Mouse (Mus musculus) thymus, postnatal 25 days (tissue): Measurements from ENCODE around the gene Mef2c.

Experiments used
- DNase-seq: peaks from one replicate; pipeline ENCODE4 v3.0.0; 2022

Gene Mef2c

DNA sequence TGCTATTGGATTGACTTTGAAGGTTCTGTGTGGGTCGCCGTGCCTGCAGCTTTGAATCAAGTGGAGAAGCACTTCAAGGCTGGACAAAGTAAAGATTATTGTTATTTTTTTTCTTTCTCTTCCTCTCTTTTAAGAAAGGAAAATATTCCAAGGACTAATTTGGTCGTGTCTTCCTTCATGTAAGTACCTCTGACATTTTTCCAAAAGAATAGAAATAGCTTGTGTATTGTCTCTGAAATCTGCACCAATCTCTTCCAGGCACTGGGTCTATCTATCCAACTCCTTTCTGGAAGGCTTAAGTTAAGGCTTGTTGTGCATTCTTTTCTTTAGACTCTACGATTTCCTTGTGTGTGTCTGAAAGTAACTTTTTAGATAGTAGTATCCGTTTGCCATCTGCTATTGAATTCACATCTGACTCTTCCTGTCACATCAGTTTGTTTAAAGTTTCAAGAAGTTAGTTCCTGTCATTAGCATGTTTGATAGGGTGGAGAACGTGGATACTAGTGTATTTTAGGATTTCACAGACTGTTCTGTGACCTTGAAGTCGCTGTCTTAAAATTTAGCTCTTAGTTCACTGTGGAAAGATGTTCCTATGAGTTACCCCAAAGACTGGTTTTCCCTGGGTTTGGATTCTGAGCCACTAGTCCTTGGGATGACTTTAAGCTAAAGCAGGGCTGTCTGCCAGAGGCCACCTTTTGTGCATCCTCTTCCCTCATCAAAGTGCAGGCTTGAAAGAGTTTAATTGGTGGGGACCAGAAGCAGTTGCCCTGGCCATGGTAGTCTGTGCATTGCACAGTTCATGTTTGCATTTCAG, 21.3 kb downstream of the Mef2c start:
- no peak for DNase-seq

DNA sequence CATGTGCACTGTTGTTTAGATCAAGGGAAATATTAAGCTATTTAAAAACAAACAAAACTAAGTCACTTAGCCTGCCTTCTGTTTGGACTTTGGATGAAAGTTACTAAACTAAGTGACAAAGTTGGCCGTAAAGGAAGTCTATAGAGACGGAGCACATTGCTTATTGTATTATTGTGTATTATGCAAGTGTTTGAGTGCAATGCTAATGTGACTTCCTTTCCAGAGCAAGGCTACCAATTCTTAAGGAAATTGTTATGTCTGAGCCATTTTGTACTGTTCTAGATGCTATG, 21.8 kb downstream of the Mef2c start:
- no peak for DNase-seq

DNA sequence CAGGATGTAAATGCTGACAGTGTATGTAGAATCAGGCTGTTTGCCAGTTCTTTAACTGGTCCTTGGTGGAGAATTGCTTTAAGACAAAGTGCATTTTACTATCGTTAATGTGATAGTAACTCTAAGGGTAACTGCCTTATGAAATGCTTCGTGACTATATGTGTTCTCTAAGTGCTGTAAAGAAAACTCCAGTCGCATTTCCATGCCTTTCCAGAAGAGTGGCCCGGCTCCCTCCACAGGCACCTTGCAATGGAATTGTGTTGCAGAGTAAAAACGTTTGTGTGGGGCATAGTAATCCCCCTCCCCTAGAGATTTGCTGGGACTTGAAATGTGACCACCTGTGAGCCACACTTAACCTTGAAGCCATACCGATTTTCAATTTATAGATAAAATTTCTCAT, 22.2 kb downstream of the Mef2c start:
- no peak for DNase-seq

DNA sequence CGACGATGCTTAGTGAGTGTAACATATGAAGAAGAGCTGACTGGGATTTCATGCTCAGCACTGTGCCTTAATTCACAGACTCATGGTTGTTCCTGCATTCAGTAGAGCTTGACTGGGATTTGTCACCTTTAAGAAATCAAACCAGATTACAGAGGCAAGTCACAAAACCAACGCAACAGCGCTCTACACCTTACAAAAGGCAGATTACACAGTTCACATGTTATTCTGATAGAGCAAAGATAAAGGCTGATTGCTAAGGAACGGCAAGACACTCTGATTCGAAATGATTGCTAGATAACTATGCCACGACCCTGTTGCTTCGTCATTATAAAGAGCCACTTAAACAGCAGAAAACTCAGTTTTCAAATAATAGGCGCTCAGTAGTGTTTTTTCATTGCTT, 24.1 kb downstream of the Mef2c start:
- DNase-seq, result no peak

DNA sequence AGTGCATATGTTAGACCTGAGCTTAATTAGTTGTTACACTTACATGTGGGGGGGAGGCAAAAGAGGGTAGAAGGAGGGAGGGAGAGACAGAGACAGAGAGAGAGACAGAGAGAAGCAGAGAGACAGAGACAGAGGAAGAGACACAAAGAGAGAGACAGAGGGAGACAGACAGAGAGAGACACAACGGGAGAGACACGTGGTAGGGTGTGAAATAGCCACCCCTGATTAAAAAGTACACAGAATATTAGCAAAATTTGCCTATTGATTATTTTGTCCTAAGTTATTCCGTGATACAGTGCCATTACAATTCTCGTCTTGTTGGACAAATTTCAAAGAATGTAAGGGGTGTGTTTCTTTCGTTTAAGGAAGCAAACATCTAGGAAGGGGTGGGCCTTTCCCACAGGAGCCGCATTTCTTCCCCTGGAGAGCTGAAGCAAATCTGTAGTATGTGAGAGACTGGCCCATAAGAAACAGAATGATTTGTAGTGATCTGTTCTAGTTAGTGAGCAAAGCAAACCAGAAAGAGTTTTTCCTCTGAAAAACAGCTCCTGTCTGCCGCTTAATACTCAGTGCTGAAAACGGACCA, 26.0 kb downstream of the Mef2c start:
- no peak for DNase-seq

GRCm38 (mm10) chr13:83530889-83531288, 27.1 kb downstream of the Mef2c start:
- DNase-seq, result no peak

- DNase-seq, result no peak
Observed at GRCm38 (mm10) chr13:83531968-83532591, 28.2 kb downstream of the Mef2c start.

DNA sequence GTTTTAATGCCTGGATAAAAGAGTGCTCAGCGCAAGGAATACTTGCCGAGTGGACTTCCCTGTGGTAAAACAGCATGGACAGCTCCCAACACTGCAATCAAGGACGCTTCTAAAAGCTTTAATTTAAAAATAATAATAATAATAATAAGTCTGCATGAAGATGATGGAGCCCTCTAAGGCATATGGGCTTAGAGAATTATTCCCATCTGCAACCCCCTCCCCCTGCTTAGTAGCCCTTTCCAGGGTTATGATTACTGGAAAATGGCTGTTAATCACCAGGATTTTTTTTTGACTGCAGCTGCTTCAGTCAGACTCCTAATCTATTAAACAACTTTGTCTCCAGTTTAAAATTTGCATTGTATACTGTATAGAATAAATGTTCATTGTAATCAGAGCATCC, 32.5 kb downstream of the Mef2c start:
- no peak for DNase-seq

GRCm38 (mm10) chr13:83537163-83537562, 33.3 kb downstream of the Mef2c start:
- DNase-seq, result no peak

- DNase-seq, result no peak
Observed at GRCm38 (mm10) chr13:83539921-83540320, 36.1 kb downstream of the Mef2c start.

DNA sequence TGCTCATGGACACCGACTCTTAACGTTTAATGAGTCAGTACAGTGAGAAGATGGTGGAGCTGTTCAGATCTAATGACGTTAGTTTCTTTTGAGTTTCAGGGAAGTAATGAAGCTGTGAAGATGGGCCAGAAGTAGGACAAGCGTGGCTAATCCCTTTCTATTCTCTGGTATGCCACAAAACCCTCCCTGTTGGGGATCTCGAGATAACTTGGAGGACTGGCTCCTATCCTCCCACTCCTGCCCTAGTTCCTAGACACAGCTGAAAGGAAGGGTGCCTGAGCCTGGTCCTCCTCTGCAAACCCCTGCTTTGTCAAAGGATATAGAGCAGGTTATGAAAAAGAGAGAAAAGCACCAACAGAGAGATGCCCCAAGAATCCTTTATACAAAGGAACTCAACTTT, 38.8 kb downstream of the Mef2c start:
- DNase-seq, result no peak

GRCm38 (mm10) chr13:83544707-83545106, 40.9 kb downstream of the Mef2c start:
- DNase-seq, result no peak

DNA sequence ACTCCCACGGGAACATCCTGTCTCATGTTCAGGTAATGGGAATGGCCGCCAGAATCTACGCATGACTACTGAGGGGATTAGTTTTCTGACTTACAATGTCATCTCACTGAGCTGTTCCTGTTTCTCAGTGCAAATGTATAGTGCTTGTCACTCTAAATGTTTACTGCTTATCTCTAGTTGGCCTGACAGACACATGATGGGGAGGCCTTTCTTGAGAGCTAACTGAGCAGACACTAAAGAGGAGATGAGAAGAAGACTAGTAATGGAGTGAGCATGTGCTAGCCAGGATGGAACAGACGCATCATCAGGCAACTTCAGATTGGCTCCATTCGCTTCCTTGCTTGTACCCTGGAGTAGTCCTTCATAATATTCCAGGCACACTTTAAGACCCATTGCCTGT, 43.0 kb downstream of the Mef2c start:
- no peak for DNase-seq

- DNase-seq, result no peak
Observed at GRCm38 (mm10) chr13:83551259-83551658, 47.4 kb downstream of the Mef2c start.

DNA sequence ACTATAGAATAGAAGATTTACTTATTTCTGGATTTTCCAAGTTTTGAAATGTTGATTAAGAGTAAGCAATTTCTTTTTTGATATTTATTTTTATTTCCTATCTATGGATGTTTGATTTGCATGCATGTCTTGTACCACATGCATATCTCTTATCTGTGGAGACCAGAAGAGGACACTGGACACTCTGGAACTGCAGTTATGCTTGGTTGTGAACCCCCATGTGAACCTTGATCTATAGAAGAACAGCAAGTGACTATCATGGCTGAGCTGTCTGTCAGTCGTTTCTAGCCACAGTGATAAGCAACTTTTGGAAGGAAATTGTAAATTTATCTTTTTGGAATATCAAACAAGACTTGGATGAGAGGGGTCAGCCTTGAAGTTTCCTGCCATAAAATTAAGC, 48.2 kb downstream of the Mef2c start:
- no peak for DNase-seq

- DNase-seq, result no peak
Observed at GRCm38 (mm10) chr13:83563261-83563660, 59.4 kb downstream of the Mef2c start.

DNA sequence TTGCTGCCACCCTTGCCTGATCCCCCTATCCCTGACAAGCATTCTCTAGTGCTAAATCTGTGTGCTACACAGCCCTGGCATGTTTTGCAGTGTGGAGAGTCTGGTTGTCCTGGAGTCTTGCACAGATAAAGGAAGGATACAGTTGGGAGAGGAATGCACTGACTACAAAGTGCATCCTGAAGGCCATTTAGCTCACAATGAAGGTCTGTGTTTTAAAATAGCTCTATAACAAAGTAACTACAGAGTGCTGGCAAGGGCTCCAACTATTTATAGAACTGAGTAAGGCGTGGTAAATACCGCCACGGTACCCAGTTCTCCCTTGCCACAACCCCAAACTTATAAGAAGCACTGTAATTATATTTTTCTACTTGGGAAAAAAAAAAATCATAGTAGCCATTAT, 61.9 kb downstream of the Mef2c start:
- no peak for DNase-seq

- peak; percentile 5 for DNase-seq
Observed at GRCm38 (mm10) chr13:83566180-83566579, 62.3 kb downstream of the Mef2c start.

GRCm38 (mm10) chr13:83566834-83567534, 63.1 kb downstream of the Mef2c start:
- DNase-seq, result no peak

DNA sequence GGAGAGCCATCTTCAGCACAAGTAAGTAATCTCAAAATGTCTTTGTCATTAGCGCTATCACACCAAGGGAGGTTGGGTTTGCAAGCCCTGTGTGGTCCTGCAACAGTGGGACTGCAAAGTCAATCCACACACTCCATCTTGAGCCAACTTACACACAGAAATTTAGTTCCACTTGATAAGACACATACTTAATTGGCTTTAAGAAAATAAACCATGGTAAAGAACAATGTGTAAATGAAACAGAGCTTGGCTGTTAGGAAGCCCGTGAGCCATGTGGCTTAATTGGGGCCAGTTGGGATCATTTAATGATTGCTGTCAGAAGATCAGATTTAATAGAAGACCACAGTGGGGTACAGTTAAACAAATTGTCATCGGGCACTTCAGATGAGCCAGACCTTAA, 63.8 kb downstream of the Mef2c start:
- DNase-seq, result no peak

GRCm38 (mm10) chr13:83568759-83569256, 65.0 kb downstream of the Mef2c start:
- DNase-seq, result no peak

DNA sequence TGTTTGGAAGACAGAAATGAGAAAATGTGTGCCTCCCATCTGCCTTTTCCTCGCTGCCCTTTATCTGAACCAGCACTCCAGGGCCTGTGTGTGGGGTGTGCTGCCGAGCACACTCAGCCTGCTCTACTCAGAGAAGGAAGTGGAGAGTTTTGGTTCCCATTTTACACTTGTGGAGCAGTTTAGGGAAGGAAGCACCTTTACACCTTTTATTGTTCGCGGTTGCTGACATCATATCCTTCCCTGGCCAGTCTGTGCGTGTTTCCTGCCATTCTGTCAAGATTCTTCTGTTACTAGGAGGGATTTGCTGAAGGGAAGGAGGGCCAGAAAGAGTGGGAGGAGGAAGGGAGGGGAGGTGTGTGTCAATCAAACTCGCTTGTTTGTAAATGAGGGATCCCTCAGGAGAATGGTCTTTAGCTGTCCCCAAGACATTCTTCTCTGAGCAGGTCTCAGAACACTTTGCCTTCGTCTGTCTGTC, 68.2 kb downstream of the Mef2c start:
- DNase-seq, result peak; percentile 13

- DNase-seq, result no peak
Observed at GRCm38 (mm10) chr13:83572469-83572868, 68.6 kb downstream of the Mef2c start.

DNA sequence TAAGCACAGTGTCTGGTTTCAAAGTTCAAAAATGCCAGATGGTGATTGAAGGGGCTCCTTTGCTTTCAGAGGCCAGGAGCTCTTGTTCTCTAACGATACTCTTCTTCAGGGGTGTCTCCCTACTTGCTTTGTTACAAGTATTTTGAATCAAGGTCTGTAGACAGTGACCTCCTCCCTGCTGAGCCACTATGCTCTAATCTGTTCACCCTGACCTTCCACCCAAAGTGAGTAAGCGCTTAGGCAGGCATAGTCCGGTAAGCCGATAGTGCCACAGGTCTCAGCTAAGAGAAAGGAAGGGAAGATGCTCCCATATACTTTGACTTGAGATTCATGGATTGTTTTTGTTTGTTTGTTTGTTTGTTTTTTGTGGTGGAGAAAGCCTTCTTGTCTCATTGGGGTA, 69.5 kb downstream of the Mef2c start:
- no peak for DNase-seq
